Mouse (Mus musculus): ENCODE measurements at regions not wholly inside any gene's neighbourhood (a gene's known extent, or its start where the extent isn't known, plus 50 kb on each side); places are given as distances from the start of the nearest gene placed in this dataset.

- H3K36me3 ChIP-seq (replicated peaks; ENCODE audit: control insufficient read depth, insufficient read depth) = no peaks in the 10 kb centered on the region
- H3K27me3 ChIP-seq (ENCODE audit: control insufficient read depth, insufficient read depth, low read length) = no peaks in the 10 kb centered on the region
- ATAC-seq (ENCODE audit: low FRiP score) (no peak), DNase-seq (ENCODE audit: low spot score) (no peak)
- no peak overlapping the region for H3K4me2 ChIP-seq (replicated peaks)
- no peak overlapping the region for H3K9ac ChIP-seq
- WGBS = 74% methylated on average over 5 of the region's 5 CpGs
- no peaks in the 10 kb centered on the region for H3K9me3 ChIP-seq (ENCODE audit: control insufficient read depth, low read length)
- H3K4me1 ChIP-seq (replicated peaks; ENCODE audit: control insufficient read depth, insufficient read depth, low read length) = peaks cover 6% of the 10 kb centered on the region; the same call in 1 of the 2 replicates
- 0 out of 2 replicates have a peak overlapping the region, but pooled peaks have one; percentile 43 for H3K27ac ChIP-seq
- no peak overlapping the region for H3K4me3 ChIP-seq (replicated peaks; ENCODE audit: low read length)
Observed at GRCm38 (mm10) chr19:36208419-36208818, 88.5 kb upstream of the Ankrd1 start.

- WGBS = 18% methylated on average over 8 of the region's 8 CpGs
- Histone ChIP-seq H3K9me3 (ENCODE audit: control insufficient read depth, low read length) (no peaks in the 10 kb centered on the region), H3K4me1 (replicated peaks; ENCODE audit: control insufficient read depth, insufficient read depth, low read length) (peaks cover 23% of the 10 kb centered on the region), H3K4me3 (replicated peaks; ENCODE audit: low read length) (no peak overlapping the region), H3K27me3 (ENCODE audit: control insufficient read depth, insufficient read depth, low read length) (no peaks in the 10 kb centered on the region), H3K27ac (peak overlapping the region; percentile 28; the same call in 1 of the 2 replicates), H3K9ac (no peak overlapping the region), H3K36me3 (replicated peaks; ENCODE audit: control insufficient read depth, insufficient read depth) (no peaks in the 10 kb centered on the region), H3K4me2 (replicated peaks) (no peak overlapping the region)
- DNase-seq (ENCODE audit: low spot score) (peak; percentile 45), ATAC-seq (ENCODE audit: low FRiP score) (no peak)
Observed at GRCm38 (mm10) chr19:36213461-36213860, 93.6 kb upstream of the Ankrd1 start.

- 0 out of 2 replicates have a peak overlapping the region, but pooled peaks have one; percentile 28 for H3K27ac ChIP-seq
- H3K4me3 ChIP-seq (replicated peaks; ENCODE audit: low read length) = no peak overlapping the region
- H3K9me3 ChIP-seq (ENCODE audit: control insufficient read depth, low read length) = no peaks in the 10 kb centered on the region
- H3K36me3 ChIP-seq (replicated peaks; ENCODE audit: control insufficient read depth, insufficient read depth) = no peaks in the 10 kb centered on the region
- peak; percentile 74 for DNase-seq (ENCODE audit: low spot score)
- ATAC-seq (ENCODE audit: low FRiP score) = peak; percentile 77
- H3K4me1 ChIP-seq (replicated peaks; ENCODE audit: control insufficient read depth, insufficient read depth, low read length) = peaks cover 23% of the 10 kb centered on the region
- H3K9ac ChIP-seq = no peak overlapping the region
- no peak overlapping the region for H3K4me2 ChIP-seq (replicated peaks)
- WGBS = 22% methylated on average over 7 of the region's 7 CpGs
- H3K27me3 ChIP-seq (ENCODE audit: control insufficient read depth, insufficient read depth, low read length) = no peaks in the 10 kb centered on the region
Observed at GRCm38 (mm10) chr19:36214188-36214968, 94.5 kb upstream of the Ankrd1 start.

- no peak for ATAC-seq (ENCODE audit: low FRiP score)
- H3K27ac ChIP-seq = no peak overlapping the region
Observed at GRCm38 (mm10) chr19:36217177-36217576, 97.3 kb upstream of the Ankrd1 start.

GRCm38 (mm10) chr19:36217605-36218004 lies 97.7 kb upstream of the Ankrd1 start:
- no peak for ATAC-seq (ENCODE audit: low FRiP score)
- H3K9me3 ChIP-seq (ENCODE audit: control insufficient read depth, low read length) = no peaks in the 10 kb centered on the region
- no peak overlapping the region for H3K4me2 ChIP-seq (replicated peaks)
- no peak overlapping the region for H3K4me3 ChIP-seq (replicated peaks; ENCODE audit: low read length)
- H3K4me1 ChIP-seq (replicated peaks; ENCODE audit: control insufficient read depth, insufficient read depth, low read length) = peaks cover 23% of the 10 kb centered on the region
- H3K27ac ChIP-seq = no peak overlapping the region
- 60% methylated on average over 5 of the region's 5 CpGs for WGBS
- H3K36me3 ChIP-seq (replicated peaks; ENCODE audit: control insufficient read depth, insufficient read depth) = no peaks in the 10 kb centered on the region
- H3K9ac ChIP-seq = no peak overlapping the region
- no peak for DNase-seq (ENCODE audit: low spot score)
- no peaks in the 10 kb centered on the region for H3K27me3 ChIP-seq (ENCODE audit: control insufficient read depth, insufficient read depth, low read length)

More at GRCm38 (mm10) chr19:36217177-36217576, 97.3 kb upstream of the Ankrd1 start:
- 74% methylated on average over 5 of the region's 5 CpGs for WGBS
- no peaks in the 10 kb centered on the region for H3K36me3 ChIP-seq (replicated peaks; ENCODE audit: control insufficient read depth, insufficient read depth)
- no peak overlapping the region for H3K9ac ChIP-seq
- no peak for DNase-seq (ENCODE audit: low spot score)
- H3K4me3 ChIP-seq (replicated peaks; ENCODE audit: low read length) = no peak overlapping the region
- H3K9me3 ChIP-seq (ENCODE audit: control insufficient read depth, low read length) = no peaks in the 10 kb centered on the region
- H3K4me1 ChIP-seq (replicated peaks; ENCODE audit: control insufficient read depth, insufficient read depth, low read length) = peaks cover 23% of the 10 kb centered on the region
- no peaks in the 10 kb centered on the region for H3K27me3 ChIP-seq (ENCODE audit: control insufficient read depth, insufficient read depth, low read length)
- no peak overlapping the region for H3K4me2 ChIP-seq (replicated peaks)

GRCm38 (mm10) chr19:36218921-36219320 lies 99.0 kb upstream of the Ankrd1 start:
- peak; percentile 26 for DNase-seq (ENCODE audit: low spot score)
- Histone ChIP-seq H3K9ac (no peak overlapping the region), H3K36me3 (replicated peaks; ENCODE audit: control insufficient read depth, insufficient read depth) (no peaks in the 10 kb centered on the region), H3K4me2 (replicated peaks) (no peak overlapping the region), H3K4me3 (replicated peaks; ENCODE audit: low read length) (no peak overlapping the region), H3K4me1 (replicated peaks; ENCODE audit: control insufficient read depth, insufficient read depth, low read length) (peaks cover 12% of the 10 kb centered on the region), H3K27ac (no peak overlapping the region), H3K27me3 (ENCODE audit: control insufficient read depth, insufficient read depth, low read length) (no peaks in the 10 kb centered on the region), H3K9me3 (ENCODE audit: control insufficient read depth, low read length) (no peaks in the 10 kb centered on the region)
- no peak for ATAC-seq (ENCODE audit: low FRiP score)
- WGBS = 87% methylated on average over 5 of the region's 5 CpGs

GRCm38 (mm10) chr19:36221104-36221503 lies 101.2 kb upstream of the Ankrd1 start:
- H3K9me3 ChIP-seq (ENCODE audit: control insufficient read depth, low read length) = no peaks in the 10 kb centered on the region
- no peaks in the 10 kb centered on the region for H3K4me1 ChIP-seq (replicated peaks; ENCODE audit: control insufficient read depth, insufficient read depth, low read length)
- 90% methylated on average over 2 of the region's 2 CpGs for WGBS
- H3K4me3 ChIP-seq (replicated peaks; ENCODE audit: low read length) = no peak overlapping the region
- no peak overlapping the region for H3K9ac ChIP-seq
- no peak for ATAC-seq (ENCODE audit: low FRiP score)
- no peak for DNase-seq (ENCODE audit: low spot score)
- H3K27me3 ChIP-seq (ENCODE audit: control insufficient read depth, insufficient read depth, low read length) = no peaks in the 10 kb centered on the region
- no peaks in the 10 kb centered on the region for H3K36me3 ChIP-seq (replicated peaks; ENCODE audit: control insufficient read depth, insufficient read depth)
- no peak overlapping the region for H3K4me2 ChIP-seq (replicated peaks)
- no peak overlapping the region for H3K27ac ChIP-seq

- Histone ChIP-seq H3K4me3 (replicated peaks; ENCODE audit: low read length) (no peak overlapping the region), H3K36me3 (replicated peaks; ENCODE audit: control insufficient read depth, insufficient read depth) (no peaks in the 10 kb centered on the region), H3K27ac (no peak overlapping the region), H3K27me3 (ENCODE audit: control insufficient read depth, insufficient read depth, low read length) (no peaks in the 10 kb centered on the region), H3K4me2 (replicated peaks) (no peak overlapping the region), H3K4me1 (replicated peaks; ENCODE audit: control insufficient read depth, insufficient read depth, low read length) (no peaks in the 10 kb centered on the region), H3K9ac (no peak overlapping the region), H3K9me3 (ENCODE audit: control insufficient read depth, low read length) (no peaks in the 10 kb centered on the region)
- no peak for ATAC-seq (ENCODE audit: low FRiP score)
- DNase-seq (ENCODE audit: low spot score) = no peak
Observed at GRCm38 (mm10) chr19:36221596-36221995, 101.7 kb upstream of the Ankrd1 start.

GRCm38 (mm10) chr19:36222198-36222597 lies 102.3 kb upstream of the Ankrd1 start:
- 85% methylated on average over 3 of the region's 3 CpGs for WGBS
- Histone ChIP-seq H3K4me2 (replicated peaks) (no peak overlapping the region), H3K4me1 (replicated peaks; ENCODE audit: control insufficient read depth, insufficient read depth, low read length) (no peaks in the 10 kb centered on the region), H3K27me3 (ENCODE audit: control insufficient read depth, insufficient read depth, low read length) (no peaks in the 10 kb centered on the region), H3K9me3 (ENCODE audit: control insufficient read depth, low read length) (no peaks in the 10 kb centered on the region), H3K4me3 (replicated peaks; ENCODE audit: low read length) (no peak overlapping the region), H3K36me3 (replicated peaks; ENCODE audit: control insufficient read depth, insufficient read depth) (no peaks in the 10 kb centered on the region), H3K9ac (no peak overlapping the region), H3K27ac (no peak overlapping the region)
- no peak for DNase-seq (ENCODE audit: low spot score)
- no peak for ATAC-seq (ENCODE audit: low FRiP score)
